Mouse (Mus musculus) C2C12 (cell line): Measurements from ENCODE around the gene Runx2. TPM values are rescaled to one million over a fixed set of nuclear protein-coding genes. Genes with fewer than 3 reads are reported as not detected.

Experiments used
- H3K27me3 ChIP-seq: one replicate; pipeline ENCODE4 v1.6.1; 2011; ENCODE audit not compliant: control insufficient read depth, insufficient read depth, insufficient read length
- H3K36me3 ChIP-seq: one replicate; pipeline ENCODE4 v1.6.1; 2011; ENCODE audit not compliant: control insufficient read depth, insufficient read depth
- H3K4me3 ChIP-seq: one replicate; pipeline ENCODE4 v1.5.1; 2011; ENCODE audit warnings: mild to moderate bottlenecking, control low read depth; ENCODE audit not compliant: poor library complexity, insufficient read depth, severe bottlenecking
- H3K79me2 ChIP-seq: one replicate; pipeline ENCODE4 v1.6.1; 2011; ENCODE audit not compliant: control insufficient read depth, insufficient read depth
- H3K79me3 ChIP-seq: one replicate; pipeline ENCODE4 v1.6.1; 2011; ENCODE audit warnings: low read depth, control low read depth
- H3ac ChIP-seq: one replicate; pipeline ENCODE3; 2011; ENCODE audit warnings: low read depth; ENCODE audit not compliant: control insufficient read depth, insufficient read length
- CEBPB ChIP-seq: IDR thresholded peaks from one replicate; pipeline ENCODE4 v1.6.1; 2011; ENCODE audit warnings: low read depth, mild to moderate bottlenecking, control low read depth, moderate library complexity
- CTCF ChIP-seq: IDR thresholded peaks from one replicate; pipeline ENCODE4 v1.5.1; 2011; ENCODE audit not compliant: control insufficient read depth, insufficient read depth, insufficient read length
- FOSL1 ChIP-seq: IDR thresholded peaks from one replicate; pipeline ENCODE4 v1.8.0; 2011; ENCODE audit warnings: mild to moderate bottlenecking, low read length; ENCODE audit not compliant: poor library complexity, insufficient read depth, severe bottlenecking
- MAX ChIP-seq: IDR thresholded peaks from one replicate; pipeline ENCODE4 v1.6.1; 2011; ENCODE audit warnings: mild to moderate bottlenecking, control low read depth
- MYOD1 ChIP-seq: IDR thresholded peaks from one replicate; pipeline ENCODE4 v1.6.1; 2011; ENCODE audit warnings: low read depth; ENCODE audit not compliant: control insufficient read depth, insufficient read length
- MYOG ChIP-seq: IDR thresholded peaks from one replicate; pipeline ENCODE4 v1.6.1; 2011; ENCODE audit not compliant: control insufficient read depth, insufficient read length; ENCODE audit errors: extremely low read depth
- USF1 ChIP-seq: IDR thresholded peaks from one replicate; pipeline ENCODE4 v1.6.1; 2011; ENCODE audit warnings: low read depth, mild to moderate bottlenecking, control low read depth, moderate library complexity
- polyA plus RNA-seq: library from polyadenylated mRNA; unstranded; fragments of >200 nt; fragmentation: generic; extraction: Trizol; gene quantifications from one replicate; pipeline ENCODE4 v1.2.1, GENCODE M21; 2012; ENCODE audit warnings: missing spikeins

Gene Runx2
- polyA plus RNA-seq, 1 experiment = 16.6 TPM

GRCm38 (mm10) chr17:44606245-44606644 is 208.4 kb downstream of the Runx2 start:
- Histone ChIP-seq H3K27me3 (no peaks in the 10 kb centered on the region), H3K79me2 (no peaks in the 10 kb centered on the region), H3ac (no peak overlapping the region), H3K4me3 (no peak overlapping the region), H3K79me3 (peaks cover 2% of the 10 kb centered on the region), H3K36me3 (peaks cover 58% of the 10 kb centered on the region)
- no peak for TF ChIP-seq MAX
- TF ChIP-seq CEBPB = no peak
- no peak for TF ChIP-seq MYOG
- TF ChIP-seq USF1 = no peak
- TF ChIP-seq FOSL1 = no peak
- no peak for TF ChIP-seq CTCF
- TF ChIP-seq MYOD1 = no peak

- no peak for TF ChIP-seq FOSL1
- TF ChIP-seq MAX = no peak
- no peak for TF ChIP-seq CEBPB
- no peak for TF ChIP-seq MYOG
- TF ChIP-seq CTCF = no peak
- TF ChIP-seq MYOD1 = no peak
- Histone ChIP-seq H3K79me2 (no peaks in the 10 kb centered on the region), H3ac (no peak overlapping the region), H3K27me3 (no peaks in the 10 kb centered on the region), H3K4me3 (no peak overlapping the region), H3K79me3 (peaks cover 2% of the 10 kb centered on the region), H3K36me3 (peaks cover 58% of the 10 kb centered on the region)
These were observed 208.8 kb downstream of the Runx2 start for GRCm38 (mm10) chr17:44605749-44606148.

DNA sequence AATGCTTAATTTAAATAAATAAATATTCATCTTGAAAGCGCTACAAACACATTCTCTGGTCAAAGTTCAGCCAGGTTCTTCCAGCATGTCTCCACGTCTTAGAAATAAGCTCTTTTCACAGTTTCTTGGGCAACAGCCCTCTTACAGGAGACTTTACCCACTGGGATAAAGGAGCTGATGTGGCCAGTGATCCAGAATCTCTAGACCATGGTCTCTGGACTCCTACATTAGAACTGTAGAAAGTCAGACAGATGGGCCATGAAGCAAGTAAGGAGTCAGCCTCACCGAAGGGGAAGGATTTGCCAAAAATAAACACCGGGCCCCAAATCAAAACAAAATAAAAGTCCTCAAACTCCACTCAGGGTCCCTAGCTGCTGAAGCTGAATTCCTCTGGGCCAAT is 211.4 kb downstream of the Runx2 start:
- Histone ChIP-seq H3K79me3 (peaks cover 2% of the 10 kb centered on the region), H3K27me3 (no peaks in the 10 kb centered on the region), H3K79me2 (no peaks in the 10 kb centered on the region), H3K4me3 (no peak overlapping the region), H3ac (no peak overlapping the region), H3K36me3 (peaks cover 43% of the 10 kb centered on the region)
- TF ChIP-seq USF1 = no peak
- TF ChIP-seq MAX = no peak
- TF ChIP-seq MYOG = no peak
- TF ChIP-seq FOSL1 = no peak
- TF ChIP-seq CTCF = no peak
- TF ChIP-seq CEBPB = no peak
- no peak for TF ChIP-seq MYOD1

DNA sequence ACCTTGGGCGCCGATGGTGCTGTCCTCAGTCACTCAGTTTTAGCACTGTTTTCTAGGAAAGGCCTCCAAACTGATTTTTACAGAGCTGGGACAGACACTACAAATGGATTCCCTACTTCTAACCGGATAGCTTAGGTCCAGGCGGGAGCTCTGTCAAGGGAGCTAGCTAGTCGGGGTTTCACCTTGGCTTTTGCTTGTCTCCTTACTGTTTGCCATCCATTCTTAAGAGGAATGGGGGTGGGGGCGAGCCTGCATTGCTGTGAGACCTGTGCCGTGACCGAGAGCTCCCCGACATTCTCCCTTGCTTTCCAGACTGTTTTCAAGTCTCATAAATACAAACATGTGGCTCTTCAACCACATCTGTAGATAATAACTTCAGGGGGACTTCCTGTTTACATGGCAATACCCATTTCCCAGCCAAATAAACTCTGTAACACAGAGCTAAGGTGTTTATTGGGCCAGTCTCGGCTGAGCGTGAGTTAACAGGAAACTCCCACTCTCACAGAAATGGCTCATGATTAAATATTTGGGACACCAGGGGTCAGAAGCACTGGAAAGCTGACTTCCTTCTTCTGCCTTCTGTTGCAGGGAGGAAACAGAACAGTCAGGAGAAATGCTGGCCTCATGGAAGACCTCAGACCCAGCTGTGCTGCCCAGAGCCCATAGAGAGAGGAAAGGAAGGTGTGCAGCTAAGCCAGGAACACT is 213.1 kb downstream of the Runx2 start:
- Histone ChIP-seq H3ac (no peak overlapping the region), H3K79me2 (no peaks in the 10 kb centered on the region), H3K36me3 (peaks cover 26% of the 10 kb centered on the region), H3K27me3 (no peaks in the 10 kb centered on the region), H3K4me3 (no peak overlapping the region), H3K79me3 (peaks cover 2% of the 10 kb centered on the region)
- no peak for TF ChIP-seq MYOG
- TF ChIP-seq FOSL1 = no peak

GRCm38 (mm10) chr17:44599856-44600255 is 214.7 kb downstream of the Runx2 start:
- Histone ChIP-seq H3K4me3 (no peak overlapping the region), H3K79me3 (no peaks in the 10 kb centered on the region), H3ac (no peak overlapping the region), H3K79me2 (no peaks in the 10 kb centered on the region), H3K27me3 (no peaks in the 10 kb centered on the region), H3K36me3 (peaks cover 10% of the 10 kb centered on the region)
- TF ChIP-seq USF1 (no peak), CEBPB (no peak)

DNA sequence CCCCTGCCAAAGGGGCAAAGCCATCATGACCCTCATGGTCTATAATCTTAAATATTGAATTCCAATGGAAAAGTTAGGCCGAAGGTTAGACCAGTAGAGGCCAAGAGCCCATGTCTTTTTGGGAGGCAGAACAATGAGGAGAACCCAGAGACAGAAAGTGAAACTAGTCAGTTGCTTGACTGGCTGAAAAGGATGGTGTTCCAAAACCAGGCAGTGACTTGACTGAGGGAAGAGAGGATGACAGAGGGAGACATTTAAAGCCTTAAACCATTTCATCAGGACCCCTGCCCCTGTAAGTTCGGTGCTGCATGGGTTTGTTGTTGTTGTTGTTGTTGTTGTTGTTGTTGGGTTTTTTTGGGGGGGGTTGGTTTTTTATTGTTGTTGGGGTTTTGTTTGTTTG is 215.5 kb downstream of the Runx2 start:
- H3K4me3 ChIP-seq = no peak overlapping the region
- H3K36me3 ChIP-seq = peaks cover 4% of the 10 kb centered on the region
- H3K79me3 ChIP-seq = no peaks in the 10 kb centered on the region
- TF ChIP-seq USF1 (no peak), CTCF (no peak), MYOD1 (no peak), FOSL1 (no peak), CEBPB (no peak), MYOG (no peak), MAX (no peak)
- H3K27me3 ChIP-seq = no peaks in the 10 kb centered on the region
- H3K79me2 ChIP-seq = no peaks in the 10 kb centered on the region
- H3ac ChIP-seq = no peak overlapping the region
